Mouse (Mus musculus) adipocyte (in vitro differentiated cells): Measurements from ENCODE around the gene 4932438H23Rik.
A peak's percentile ranks its signal among the peaks of the same experiment; 100 is the strongest.

Experiments used
- DNase-seq: peaks from one replicate; pipeline ENCODE4 v3.0.0-alpha.2; 2016; ENCODE audit warnings: low spot score

Gene 4932438H23Rik

GRCm38 (mm10) chr16:91009942-91010529 lies 84.9 kb downstream of the 4932438H23Rik start:
- peak; percentile 28 for DNase-seq

GRCm38 (mm10) chr16:91004915-91005538 lies 89.9 kb downstream of the 4932438H23Rik start:
- no peak for DNase-seq
